Mouse (Mus musculus) C2C12 (cell line): Measurements from ENCODE around the gene Drg1. TPM values are rescaled to one million over a fixed set of nuclear protein-coding genes. Genes with fewer than 3 reads are reported as not detected.

Experiments
- H3K27me3 ChIP-seq: one replicate; pipeline ENCODE4 v1.6.1; 2011; ENCODE audit not compliant: control insufficient read depth, insufficient read depth, insufficient read length
- H3K36me3 ChIP-seq: one replicate; pipeline ENCODE4 v1.6.1; 2011; ENCODE audit not compliant: control insufficient read depth, insufficient read depth
- H3K4me3 ChIP-seq: one replicate; pipeline ENCODE4 v1.5.1; 2011; ENCODE audit warnings: mild to moderate bottlenecking, control low read depth; ENCODE audit not compliant: poor library complexity, insufficient read depth, severe bottlenecking
- H3K79me2 ChIP-seq: one replicate; pipeline ENCODE4 v1.6.1; 2011; ENCODE audit not compliant: control insufficient read depth, insufficient read depth
- H3K79me3 ChIP-seq: one replicate; pipeline ENCODE4 v1.6.1; 2011; ENCODE audit warnings: low read depth, control low read depth
- H3ac ChIP-seq: one replicate; pipeline ENCODE3; 2011; ENCODE audit warnings: low read depth; ENCODE audit not compliant: control insufficient read depth, insufficient read length
- CEBPB ChIP-seq: IDR thresholded peaks from one replicate; pipeline ENCODE4 v1.6.1; 2011; ENCODE audit warnings: low read depth, mild to moderate bottlenecking, control low read depth, moderate library complexity
- CTCF ChIP-seq: IDR thresholded peaks from one replicate; pipeline ENCODE4 v1.5.1; 2011; ENCODE audit not compliant: control insufficient read depth, insufficient read depth, insufficient read length
- FOSL1 ChIP-seq: IDR thresholded peaks from one replicate; pipeline ENCODE4 v1.8.0; 2011; ENCODE audit warnings: mild to moderate bottlenecking, low read length; ENCODE audit not compliant: poor library complexity, insufficient read depth, severe bottlenecking
- MAX ChIP-seq: IDR thresholded peaks from one replicate; pipeline ENCODE4 v1.6.1; 2011; ENCODE audit warnings: mild to moderate bottlenecking, control low read depth
- MYOD1 ChIP-seq: IDR thresholded peaks from one replicate; pipeline ENCODE4 v1.6.1; 2011; ENCODE audit warnings: low read depth; ENCODE audit not compliant: control insufficient read depth, insufficient read length
- MYOG ChIP-seq: IDR thresholded peaks from one replicate; pipeline ENCODE4 v1.6.1; 2011; ENCODE audit not compliant: control insufficient read depth, insufficient read length; ENCODE audit errors: extremely low read depth
- USF1 ChIP-seq: IDR thresholded peaks from one replicate; pipeline ENCODE4 v1.6.1; 2011; ENCODE audit warnings: low read depth, mild to moderate bottlenecking, control low read depth, moderate library complexity
- polyA plus RNA-seq: library from polyadenylated mRNA; unstranded; fragments of >200 nt; fragmentation: generic; extraction: Trizol; gene quantifications from one replicate; pipeline ENCODE4 v1.2.1, GENCODE M21; 2012; ENCODE audit warnings: missing spikeins

Drg1 gene
- polyA plus RNA-seq, 1 experiment = 136 TPM

- no peaks in the 10 kb centered on the region for H3K36me3 ChIP-seq
- TF ChIP-seq FOSL1 = no peak
- no peak for TF ChIP-seq MYOG
- TF ChIP-seq USF1 = no peak
- no peak for TF ChIP-seq CEBPB
- TF ChIP-seq CTCF = no peak
- no peak for TF ChIP-seq MAX
- TF ChIP-seq MYOD1 = no peak
- H3K79me3 ChIP-seq = no peaks in the 10 kb centered on the region
- H3K79me2 ChIP-seq = no peaks in the 10 kb centered on the region
- no peak overlapping the region for H3K4me3 ChIP-seq
- no peaks in the 10 kb centered on the region for H3K27me3 ChIP-seq
- no peak overlapping the region for H3ac ChIP-seq
Measured at GRCm38 (mm10) chr11:3279729-3280128, 13.5 kb upstream of the Drg1 start.

- no peak overlapping the region for H3K4me3 ChIP-seq
- H3K79me3 ChIP-seq = no peaks in the 10 kb centered on the region
- H3ac ChIP-seq = no peak overlapping the region
- H3K79me2 ChIP-seq = no peaks in the 10 kb centered on the region
- no peak for TF ChIP-seq FOSL1
- H3K27me3 ChIP-seq = no peaks in the 10 kb centered on the region
- H3K36me3 ChIP-seq = no peaks in the 10 kb centered on the region
Measured at GRCm38 (mm10) chr11:3278351-3278750, 12.1 kb upstream of the Drg1 start.

DNA sequence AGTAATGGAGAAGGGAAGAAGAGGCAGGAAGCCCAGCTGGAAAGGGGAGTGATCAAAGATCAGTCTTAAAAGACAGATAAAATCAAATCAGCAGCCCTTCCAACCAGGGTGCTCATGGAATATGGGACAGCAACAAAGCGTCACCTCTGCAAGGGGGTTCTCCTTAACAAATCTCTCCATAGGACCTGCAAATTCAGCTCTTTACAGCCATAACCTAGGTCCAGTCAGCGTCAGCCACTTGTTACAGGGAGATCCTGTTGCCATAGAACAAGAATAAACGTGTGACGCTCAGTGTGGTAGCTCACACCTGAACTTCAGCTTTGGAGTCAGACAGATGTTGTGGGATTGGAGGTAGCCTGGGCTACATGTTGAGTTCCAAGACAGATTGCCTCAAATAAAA is 3.0 kb upstream of the Drg1 start:
- TF ChIP-seq MYOD1 = no peak
- TF ChIP-seq CEBPB = no peak
- no peak for TF ChIP-seq MYOG
- TF ChIP-seq FOSL1 = no peak
- no peak for TF ChIP-seq USF1
- TF ChIP-seq CTCF = no peak
- no peak for TF ChIP-seq MAX
- H3K36me3 ChIP-seq = peaks cover 2% of the 10 kb centered on the region
- peaks cover 27% of the 10 kb centered on the region for H3K79me2 ChIP-seq
- H3K27me3 ChIP-seq = no peaks in the 10 kb centered on the region
- H3K4me3 ChIP-seq = no peak overlapping the region
- H3K79me3 ChIP-seq = peaks cover 16% of the 10 kb centered on the region
- no peak overlapping the region for H3ac ChIP-seq

GRCm38 (mm10) chr11:3267133-3267532 is 918 bp upstream of the Drg1 start:
- H3K79me3 ChIP-seq = peaks cover 32% of the 10 kb centered on the region
- TF ChIP-seq CTCF (no peak), MYOD1 (no peak), MYOG (no peak), MAX (no peak), FOSL1 (no peak), CEBPB (no peak), USF1 (no peak)
- no peaks in the 10 kb centered on the region for H3K27me3 ChIP-seq
- peak overlapping the region; percentile 96 for H3K4me3 ChIP-seq
- no peak overlapping the region for H3ac ChIP-seq
- peaks cover 23% of the 10 kb centered on the region for H3K36me3 ChIP-seq
- peaks cover 49% of the 10 kb centered on the region for H3K79me2 ChIP-seq

- peak overlapping the region; percentile 84 for H3ac ChIP-seq
- peaks cover 58% of the 10 kb centered on the region for H3K79me2 ChIP-seq
- H3K4me3 ChIP-seq = peak overlapping the region; percentile 96
- TF ChIP-seq CEBPB (no peak), MAX (no peak), USF1 (no peak), FOSL1 (no peak), MYOD1 (no peak), CTCF (no peak), MYOG (no peak)
- H3K36me3 ChIP-seq = peaks cover 38% of the 10 kb centered on the region
- H3K27me3 ChIP-seq = no peaks in the 10 kb centered on the region
- H3K79me3 ChIP-seq = peaks cover 32% of the 10 kb centered on the region
Measured at GRCm38 (mm10) chr11:3265291-3266078, 730 bp downstream of the Drg1 start.

DNA sequence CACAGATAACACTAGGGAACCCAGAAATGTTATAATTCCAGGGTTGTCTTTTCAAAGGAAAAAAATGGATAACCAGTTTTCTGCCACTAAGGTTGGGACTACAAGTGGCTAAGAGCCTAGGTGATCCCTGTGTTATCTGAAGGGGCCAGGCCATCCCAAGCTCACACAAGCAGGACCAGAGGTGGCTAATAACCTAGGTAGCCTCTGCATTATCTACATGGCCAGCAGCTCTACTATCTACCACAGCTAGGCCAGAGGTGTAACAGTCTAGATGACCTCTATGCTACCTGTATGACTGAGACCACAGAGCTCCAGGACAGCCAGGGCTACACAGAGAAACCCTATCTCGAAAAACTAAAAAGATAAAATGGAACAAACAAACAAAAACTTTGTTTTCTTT is 6.7 kb downstream of the Drg1 start:
- Histone ChIP-seq H3K27me3 (no peaks in the 10 kb centered on the region), H3K36me3 (peaks cover 93% of the 10 kb centered on the region), H3ac (no peak overlapping the region), H3K79me3 (peaks cover 21% of the 10 kb centered on the region), H3K79me2 (peaks cover 47% of the 10 kb centered on the region), H3K4me3 (no peak overlapping the region)
- TF ChIP-seq CTCF (no peak), MYOD1 (no peak), FOSL1 (no peak), MYOG (no peak), USF1 (no peak), CEBPB (no peak), MAX (no peak)
